Mouse (Mus musculus) liver, adult 10 weeks (tissue): ENCODE data around the gene Cbln3. TPM values are rescaled to one million over a fixed set of nuclear protein-coding genes. Genes with fewer than 3 reads are reported as not detected.

Experiments used
- polyA plus RNA-seq: library from polyadenylated mRNA; stranded (reverse); fragments of 350-450 nt; fragmentation: Illumina TruSeq; extraction: RNeasy Lipid Tissue Mini Kit (QIAGEN cat#74804); gene quantifications from one replicate; pipeline ENCODE4 v1.2.3, GENCODE M21; 2014; ENCODE audit warnings: low read depth, low replicate concordance

Gene Cbln3
- polyA plus RNA-seq, result 0.19 TPM

GRCm38 (mm10) chr14:55884166-55884565 is at the start of gene Cbln3:
Gene Cbln3 (minus strand): TSS chr14:55884392.

DNA sequence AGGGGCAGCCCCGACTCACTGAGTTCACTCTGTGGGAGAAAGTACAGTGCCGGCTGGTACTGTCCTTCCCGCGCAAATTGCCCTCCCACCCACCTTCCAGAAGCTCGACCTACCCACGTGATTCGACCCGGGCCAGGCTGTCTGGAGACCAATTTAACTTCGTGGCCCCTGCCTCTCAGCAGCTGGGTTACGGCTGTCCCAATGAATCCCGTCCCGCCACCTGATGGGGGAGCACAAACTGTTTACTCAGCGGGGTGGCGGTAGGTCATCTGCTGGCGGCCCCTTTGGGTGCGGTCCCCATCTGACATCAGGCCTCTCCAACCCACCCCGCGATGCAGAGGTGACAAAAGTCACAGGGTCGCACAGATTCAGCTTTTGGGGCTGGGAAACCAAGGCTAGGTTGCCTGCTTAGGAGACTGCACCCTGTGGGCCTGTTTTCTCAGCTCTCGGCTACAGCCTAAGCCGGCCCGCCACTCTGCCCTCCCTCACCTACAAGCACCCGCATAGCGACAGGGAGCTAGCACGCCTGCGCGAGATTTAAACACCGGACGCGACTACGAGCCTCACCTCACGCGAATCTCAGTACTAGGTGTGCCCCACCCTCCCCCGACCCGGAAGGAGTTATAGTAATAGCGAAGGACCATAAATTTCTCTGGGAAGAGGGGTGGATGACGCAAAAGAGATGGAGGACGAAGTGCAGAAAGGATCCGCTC is 15.7 kb upstream of the Cbln3 start, which contains the start of gene Sdr39u1:
Gene Sdr39u1 (minus strand): TSS at position 593 of the 713 bp plus-strand sequence.

DNA sequence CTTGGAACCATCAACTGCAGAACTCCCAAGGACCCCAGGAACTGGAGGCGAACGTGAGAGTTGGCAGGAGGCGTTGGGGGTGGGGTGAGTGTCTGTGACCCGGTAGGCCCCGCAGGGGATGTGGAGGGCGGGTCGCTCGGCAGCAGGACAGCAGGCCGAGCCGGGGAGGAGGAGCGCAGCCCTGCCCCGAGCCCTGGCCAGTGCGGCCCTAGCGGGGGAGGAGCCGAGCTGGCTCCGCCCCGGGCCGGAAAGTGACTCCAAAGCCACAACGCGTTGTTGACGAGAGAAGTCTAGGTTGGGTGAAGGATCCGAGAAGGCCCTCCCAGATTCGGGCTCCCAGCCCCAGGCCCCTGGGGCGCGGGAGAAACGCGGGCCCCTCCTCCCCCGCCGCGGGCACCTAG is 521 bp upstream of the Cbln3 start, which contains the start of gene Khnyn:
Gene Khnyn (plus strand): TSS at position 235 of the 401 bp plus-strand sequence.

GRCm38 (mm10) chr14:55853621-55854285 is 30.4 kb downstream of the Cbln3 start, which contains the start of gene Nynrin:
Gene Nynrin (plus strand): TSS chr14:55854010.

Other genes starting within 250 kb of the Cbln3 start
- gene Ipo4, start 248.4 kb downstream of the Cbln3 start, polyA plus RNA-seq, result 5.0 TPM
- gene Gm49378, start 246.5 kb downstream of the Cbln3 start, polyA plus RNA-seq, result 0.66 TPM
- gene Tm9sf1, start 240.6 kb downstream of the Cbln3 start, polyA plus RNA-seq, result 26.3 TPM
- not detected for gene Tssk4, start 234.2 kb downstream of the Cbln3 start, polyA plus RNA-seq
- gene Mdp1, start 223.9 kb downstream of the Cbln3 start, polyA plus RNA-seq, result 9.9 TPM
- 16.3 TPM for gene Gmpr2, start 212.5 kb downstream of the Cbln3 start, polyA plus RNA-seq
- gene Nedd8, start 212.3 kb downstream of the Cbln3 start, polyA plus RNA-seq, result 75.4 TPM
- gene Tinf2, start 202.6 kb downstream of the Cbln3 start, polyA plus RNA-seq, result 4.1 TPM
- 0.66 TPM for gene Tgm1, start 170.5 kb downstream of the Cbln3 start, polyA plus RNA-seq
- 1.4 TPM for gene Rabggta, start 162.1 kb downstream of the Cbln3 start, polyA plus RNA-seq
- gene Dhrs1, start 138.7 kb downstream of the Cbln3 start, polyA plus RNA-seq, result 50.2 TPM
- 5.4 TPM for gene Nop9, start 138.7 kb downstream of the Cbln3 start, polyA plus RNA-seq
- gene Cideb, start 125.9 kb downstream of the Cbln3 start, polyA plus RNA-seq, result 47.4 TPM
- 0.24 TPM for gene Ltb4r2, start 123.0 kb downstream of the Cbln3 start, polyA plus RNA-seq
- gene Ltb4r1, start 118.4 kb downstream of the Cbln3 start, polyA plus RNA-seq, result not detected
- 0.58 TPM for gene Adcy4, start 100.3 kb downstream of the Cbln3 start, polyA plus RNA-seq
- 0.53 TPM for gene Ripk3, start 95.5 kb downstream of the Cbln3 start, polyA plus RNA-seq
- not detected for gene Nfatc4, start 61.2 kb downstream of the Cbln3 start, polyA plus RNA-seq
- gene Nynrin, start 30.4 kb downstream of the Cbln3 start, polyA plus RNA-seq, result 0.05 TPM
- gene Khnyn, start 555 bp upstream of the Cbln3 start, polyA plus RNA-seq, result 16.9 TPM
- 6.6 TPM for gene Sdr39u1, start 15.9 kb upstream of the Cbln3 start, polyA plus RNA-seq
- gene Cma1, start 60.3 kb upstream of the Cbln3 start, polyA plus RNA-seq, result not detected
- gene Cma2, start 66.6 kb upstream of the Cbln3 start, polyA plus RNA-seq, result not detected
- gene Mcpt1, start 133.6 kb upstream of the Cbln3 start, polyA plus RNA-seq, result not detected
- not detected for gene Mcpt9, start 146.1 kb upstream of the Cbln3 start, polyA plus RNA-seq
- not detected for gene Mcpt2, start 157.6 kb upstream of the Cbln3 start, polyA plus RNA-seq
- not detected for gene Mcpt4, start 177.9 kb upstream of the Cbln3 start, polyA plus RNA-seq
- gene Mcpt8, start 200.9 kb upstream of the Cbln3 start, polyA plus RNA-seq, result not detected
- gene Ctsg, start 218.2 kb upstream of the Cbln3 start, polyA plus RNA-seq, result not detected
- not detected for gene Gzme, start 236.2 kb upstream of the Cbln3 start, polyA plus RNA-seq
- gene Gzmd, start 248.2 kb upstream of the Cbln3 start, polyA plus RNA-seq, result not detected